Mouse (Mus musculus) testis, adult 2 months (tissue): ENCODE results near the gene Ap4s1. TPM values are rescaled to one million over a fixed set of nuclear protein-coding genes. Genes with fewer than 3 reads are reported as not detected.

Experiments used
- H3K27ac ChIP-seq: fragments of 200-500 bp; 2 replicates; pipeline ENCODE4 v1.5.1; 2012; ENCODE audit warnings: low read depth, low read length; ENCODE audit not compliant: control insufficient read depth, insufficient read depth
- H3K27me3 ChIP-seq: fragments of 200-500 bp; 2 replicates; pipeline ENCODE4 v1.6.1; 2012; ENCODE audit warnings: mild to moderate bottlenecking, low read length, moderate library complexity; ENCODE audit not compliant: control insufficient read depth, insufficient read depth
- H3K36me3 ChIP-seq: fragments of 200-500 bp; 2 replicates; pipeline ENCODE4 v1.6.1; 2012; ENCODE audit warnings: mild to moderate bottlenecking, low read length; ENCODE audit not compliant: control insufficient read depth, insufficient read depth
- H3K4me1 ChIP-seq: fragments of 200-500 bp; 2 replicates; pipeline ENCODE4 v1.6.1; 2012; ENCODE audit warnings: low read length; ENCODE audit not compliant: control insufficient read depth, insufficient read depth
- H3K4me3 ChIP-seq: fragments of 200-500 bp; 2 replicates; pipeline ENCODE4 v1.5.1; 2012; ENCODE audit warnings: low read depth, mild to moderate bottlenecking, low read length, moderate library complexity, mixed read lengths; ENCODE audit not compliant: control insufficient read depth
- CTCF ChIP-seq: fragments of 200-500 bp; IDR thresholded peaks from 2 replicates; pipeline ENCODE4 v1.5.1; 2012; ENCODE audit warnings: low read depth, mild to moderate bottlenecking, inconsistent platforms, low read length, moderate library complexity; ENCODE audit not compliant: control insufficient read depth, insufficient read depth, insufficient replicate concordance
- POLR2A ChIP-seq: fragments of 200-500 bp; IDR thresholded peaks from 2 replicates; pipeline ENCODE4 v1.6.1; 2012; ENCODE audit warnings: low read depth, mild to moderate bottlenecking, inconsistent platforms, low read length, moderate library complexity; ENCODE audit not compliant: control insufficient read depth
- polyA plus RNA-seq: library from polyadenylated mRNA; depleted of rRNA; stranded (reverse); fragments of >200 nt; gene quantifications from 2 replicates; pipeline ENCODE4 v1.2.3, GENCODE M21; 2012

Ap4s1 gene
- polyA plus RNA-seq, 1 experiment = 8.3 TPM

DNA sequence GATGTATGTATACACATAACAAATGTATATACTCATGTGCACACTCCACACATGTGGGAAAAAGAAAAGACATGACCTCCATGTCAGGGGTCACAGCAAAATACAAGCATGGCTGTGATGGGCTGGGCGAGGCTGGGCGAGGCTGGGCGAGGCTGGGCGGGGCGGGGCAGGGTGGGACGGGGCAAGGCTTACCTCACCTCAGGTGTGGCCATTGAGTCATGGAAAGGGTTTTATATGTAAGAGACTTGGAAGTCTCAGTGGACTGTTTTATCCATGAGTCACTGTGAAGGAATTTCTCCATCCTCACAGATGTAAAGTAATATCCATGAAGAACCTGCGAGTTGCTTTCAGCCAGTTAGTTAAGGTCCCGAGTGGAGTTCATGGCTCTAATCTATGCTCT, 31.0 kb downstream of the Ap4s1 start:
- H3K27ac ChIP-seq = no peak overlapping the region
- H3K36me3 ChIP-seq = no peaks in the 10 kb centered on the region
- no peak overlapping the region for H3K4me3 ChIP-seq
- H3K27me3 ChIP-seq = no peaks in the 10 kb centered on the region
- TF ChIP-seq CTCF (no peak), POLR2A (no peak)
- no peaks in the 10 kb centered on the region for H3K4me1 ChIP-seq

DNA sequence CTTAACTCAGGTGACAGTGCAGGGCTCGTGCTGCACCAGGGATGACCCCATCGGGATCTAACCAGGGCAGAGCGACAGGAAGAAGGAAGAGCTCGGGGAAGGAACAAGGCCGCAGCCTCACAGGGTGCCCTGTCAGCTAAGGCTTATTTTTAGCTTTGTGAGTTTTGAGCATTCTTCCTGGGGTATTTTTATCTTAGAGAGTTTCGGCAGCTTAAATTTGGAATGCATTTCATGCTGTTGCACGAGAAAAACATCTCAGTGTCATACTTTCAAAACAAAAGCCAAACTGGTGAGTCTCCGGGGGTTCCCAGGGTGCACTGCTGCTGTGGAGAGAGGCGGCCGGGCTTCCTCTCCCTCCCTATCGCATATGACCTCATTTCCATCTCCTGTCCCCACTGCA, 38.2 kb downstream of the Ap4s1 start:
- Histone ChIP-seq H3K4me3 (no peak overlapping the region), H3K4me1 (no peaks in the 10 kb centered on the region), H3K27ac (peak overlapping the region; percentile 23), H3K36me3 (no peaks in the 10 kb centered on the region), H3K27me3 (no peaks in the 10 kb centered on the region)
- TF ChIP-seq CTCF (no peak), POLR2A (no peak)

DNA sequence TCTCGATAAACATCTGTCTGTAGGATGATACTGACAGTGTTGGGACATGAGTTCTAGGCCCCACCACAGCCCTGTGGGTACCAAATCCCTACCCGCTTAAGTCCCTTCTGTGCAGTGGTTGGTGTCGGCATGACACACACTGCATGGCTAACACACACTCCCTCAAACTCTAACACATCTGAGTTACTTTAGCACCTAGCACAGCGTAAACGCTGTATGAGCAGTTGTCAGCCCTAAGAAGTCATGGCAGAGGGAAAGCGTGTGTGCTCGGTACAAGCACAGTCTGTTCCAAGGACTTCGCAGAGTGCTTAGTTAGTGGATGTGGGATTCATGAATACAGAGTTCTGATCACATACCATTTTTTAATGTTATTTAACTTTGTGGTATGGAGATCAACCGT, 39.0 kb downstream of the Ap4s1 start:
- no peak overlapping the region for H3K4me3 ChIP-seq
- H3K4me1 ChIP-seq = no peaks in the 10 kb centered on the region
- H3K36me3 ChIP-seq = no peaks in the 10 kb centered on the region
- TF ChIP-seq CTCF = no peak
- no peak for TF ChIP-seq POLR2A
- H3K27me3 ChIP-seq = no peaks in the 10 kb centered on the region
- no peak overlapping the region; the same call in 1 of the 2 replicates for H3K27ac ChIP-seq

DNA sequence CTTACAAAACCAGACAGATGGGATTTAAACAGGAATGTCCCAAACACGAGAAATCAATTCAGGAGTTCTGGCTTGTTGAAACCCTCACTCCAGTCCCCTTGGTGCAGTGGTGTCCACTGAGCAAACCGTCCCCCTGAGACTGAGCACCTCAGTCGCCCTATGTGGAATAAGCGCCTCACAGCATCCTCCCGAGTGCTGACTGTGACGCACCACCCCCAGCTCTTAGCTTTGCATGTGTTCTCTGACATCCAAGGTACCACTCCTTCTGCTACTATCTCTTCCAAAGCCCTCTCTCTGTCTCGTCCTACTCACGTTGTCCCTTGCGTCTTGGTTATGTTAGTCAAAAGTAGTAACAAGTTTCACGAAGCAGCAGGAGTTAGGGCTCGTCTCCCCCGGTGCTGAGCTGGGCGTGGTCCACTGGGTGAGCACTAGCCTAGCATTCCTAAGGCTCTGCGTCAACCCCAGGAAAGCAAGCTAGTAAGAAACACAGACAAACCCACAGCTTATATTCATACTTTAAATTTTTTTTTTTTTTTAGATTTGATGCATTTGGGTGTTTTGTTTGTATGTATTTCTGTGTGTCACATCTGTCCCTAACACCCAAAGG, 43.9 kb downstream of the Ap4s1 start:
- Histone ChIP-seq H3K27me3 (no peaks in the 10 kb centered on the region), H3K36me3 (no peaks in the 10 kb centered on the region), H3K27ac (no peak overlapping the region), H3K4me1 (peaks cover 2% of the 10 kb centered on the region; the same call in 1 of the 2 replicates), H3K4me3 (no peak overlapping the region)
- TF ChIP-seq CTCF (no peak), POLR2A (no peak)

DNA sequence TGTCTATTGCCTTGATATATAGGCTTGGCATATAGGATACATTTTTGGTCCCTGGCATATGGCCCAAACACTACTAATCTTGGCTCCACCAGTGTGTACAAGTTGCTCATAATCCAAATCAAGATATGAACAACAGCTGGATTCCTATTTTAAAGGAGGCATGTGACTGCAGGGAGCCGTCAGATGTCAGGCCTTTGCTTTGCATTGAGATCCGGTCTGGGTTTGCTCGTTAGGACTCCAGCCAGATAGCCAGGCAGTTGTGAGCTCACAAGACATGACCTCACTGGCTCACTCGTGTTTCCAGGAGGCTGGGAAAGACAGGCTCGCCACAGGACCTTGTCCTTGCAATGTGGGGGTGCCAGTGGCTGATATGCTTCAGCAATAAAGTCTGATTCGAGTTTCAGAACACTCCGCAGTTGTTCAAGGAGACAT, 45.0 kb downstream of the Ap4s1 start:
- Histone ChIP-seq H3K36me3 (no peaks in the 10 kb centered on the region), H3K4me3 (no peak overlapping the region), H3K27ac (0 out of 2 replicates have a peak overlapping the region, but pooled peaks have one; percentile 28), H3K4me1 (peaks cover 2% of the 10 kb centered on the region; the same call in 1 of the 2 replicates), H3K27me3 (no peaks in the 10 kb centered on the region)
- no peak for TF ChIP-seq POLR2A
- TF ChIP-seq CTCF = no peak

DNA sequence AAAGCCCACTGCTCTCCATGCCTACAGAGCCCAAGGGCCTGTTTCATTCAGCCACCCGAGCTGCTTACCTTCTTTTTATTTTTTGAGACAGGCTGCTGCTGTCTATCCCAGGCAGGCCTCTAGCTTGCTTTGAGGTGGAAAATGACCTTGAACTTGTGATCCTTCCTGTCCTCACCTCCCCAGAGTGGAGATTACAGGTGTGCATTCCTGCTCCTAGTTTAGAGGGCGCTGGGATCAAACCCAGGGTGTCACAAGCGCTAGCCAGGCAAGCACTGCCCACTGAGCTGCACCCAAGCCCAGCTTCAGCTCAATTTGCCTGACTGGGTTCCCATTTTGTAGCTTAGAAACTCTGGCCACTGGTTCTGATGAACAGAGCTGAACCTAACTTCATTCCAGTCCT, 45.5 kb downstream of the Ap4s1 start:
- Histone ChIP-seq H3K27ac (peak overlapping the region; percentile 53), H3K27me3 (no peaks in the 10 kb centered on the region), H3K36me3 (no peaks in the 10 kb centered on the region), H3K4me1 (peaks cover 2% of the 10 kb centered on the region; the same call in 1 of the 2 replicates), H3K4me3 (no peak overlapping the region)
- TF ChIP-seq CTCF = no peak
- no peak for TF ChIP-seq POLR2A

DNA sequence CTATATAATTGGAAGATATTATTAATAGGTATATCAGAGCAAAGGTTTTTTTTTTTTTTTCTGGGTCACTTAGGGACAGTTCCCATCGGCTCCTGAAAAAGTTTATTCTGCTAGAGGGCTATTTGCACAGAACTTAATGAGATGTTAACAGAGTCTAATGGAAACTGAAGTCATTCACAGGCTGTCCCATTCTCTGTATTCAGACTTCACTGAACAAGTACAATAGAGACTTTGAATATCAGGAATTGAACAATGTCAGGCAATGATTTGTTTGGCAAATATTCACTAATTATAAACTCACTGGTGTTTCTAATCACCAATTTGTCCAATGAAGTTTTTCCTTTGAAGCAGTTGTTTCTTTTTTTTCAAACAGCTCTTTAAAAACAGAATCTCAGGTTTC, 46.0 kb downstream of the Ap4s1 start:
- H3K27ac ChIP-seq = no peak overlapping the region
- TF ChIP-seq CTCF = no peak
- TF ChIP-seq POLR2A = no peak
- H3K36me3 ChIP-seq = no peaks in the 10 kb centered on the region
- peaks cover 2% of the 10 kb centered on the region; the same call in 1 of the 2 replicates for H3K4me1 ChIP-seq
- H3K27me3 ChIP-seq = no peaks in the 10 kb centered on the region
- no peak overlapping the region for H3K4me3 ChIP-seq

DNA sequence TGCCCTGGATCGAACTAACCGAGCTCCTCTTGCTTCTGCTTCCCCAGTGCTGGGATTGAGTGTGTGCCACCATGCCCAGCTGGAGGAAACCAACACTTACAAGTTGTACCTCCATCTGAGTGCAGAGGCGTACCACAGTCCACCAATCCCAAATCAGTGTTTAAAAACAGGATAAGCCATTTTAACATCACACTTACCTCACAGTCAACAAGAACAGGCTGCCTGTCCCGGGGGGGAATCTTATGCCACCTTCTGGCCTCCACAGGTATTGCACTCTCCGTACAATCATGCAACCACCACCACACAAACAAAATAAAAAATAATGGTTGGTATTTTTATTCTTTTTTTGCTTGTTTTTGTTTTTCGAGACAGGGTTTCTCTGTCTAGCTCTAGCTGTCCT, 50.9 kb downstream of the Ap4s1 start:
- TF ChIP-seq CTCF (peak; percentile 47; the same call in 1 of the 2 replicates), POLR2A (no peak)

More for the DNA sequence above, 50.9 kb downstream of the Ap4s1 start:
- Histone ChIP-seq H3K4me3 (no peak overlapping the region), H3K4me1 (no peaks in the 10 kb centered on the region), H3K27me3 (no peaks in the 10 kb centered on the region), H3K27ac (no peak overlapping the region), H3K36me3 (no peaks in the 10 kb centered on the region; the same call in 1 of the 2 replicates)
